27 mouse cellular contexts compared by ENCODE assay signal in the genomic region with DNA sequence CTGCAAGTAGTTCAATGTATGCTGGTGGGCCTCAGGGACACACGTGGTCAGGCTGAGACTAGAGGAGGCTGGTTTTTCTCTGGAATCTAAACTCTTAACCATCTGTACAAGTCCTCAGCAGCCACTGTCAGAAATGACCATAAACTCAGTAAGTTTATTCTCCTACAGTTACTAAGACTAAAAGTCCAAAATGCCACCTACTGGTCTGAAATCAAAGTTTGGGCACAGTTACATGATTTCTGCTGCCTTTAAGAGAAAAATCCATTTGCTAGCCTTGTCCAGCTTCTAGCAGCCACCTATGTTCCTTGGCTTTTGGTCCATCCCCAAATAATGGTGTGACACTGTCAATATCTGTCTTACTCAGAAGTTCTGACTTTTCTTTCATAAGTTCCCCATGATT.
A peak's percentile ranks its signal among the peaks of the same experiment; 100 is the strongest.
DNase-seq lines count a peak whose midpoint lies in the region; ATAC-seq lines count a peak whose summit lies in the region.
"Had no signal": no experiment of that assay in that cellular context is flagged by ENCODE, and none has a peak within 500 bp of the region (broad histone marks: within the 10 kb centered on the region; RNA-seq: fewer than 3 reads in every experiment).

No protein-coding gene starts in this region.

- no peaks in the 10 kb centered on the region for H3K27me3 ChIP-seq in embryonic facial prominence, embryonic 14.5 days (replicated peaks; ENCODE audit: control insufficient read depth, insufficient read depth, low read length)
- H3K27me3 ChIP-seq in embryonic facial prominence, embryonic 10.5 days (replicated peaks; ENCODE audit: low read depth, poor library complexity, severe bottlenecking), result no peaks in the 10 kb centered on the region
- H3K27me3 ChIP-seq in limb, embryonic 12.5 days, result no peaks in the 10 kb centered on the region
- H3K27me3 ChIP-seq in limb, embryonic 10.5 days (ENCODE audit: low read depth, poor library complexity, severe bottlenecking), result no peaks in the 10 kb centered on the region
- H3K27me3 ChIP-seq: liver, embryonic 13.5 days; lung, embryonic 15.5 days; neural tube, embryonic 13.5 days had no signal

- H3K9me3 ChIP-seq in embryonic facial prominence, embryonic 14.5 days (ENCODE audit: control insufficient read depth, low read length), result no peaks in the 10 kb centered on the region
- no peaks in the 10 kb centered on the region for H3K9me3 ChIP-seq in embryonic facial prominence, embryonic 10.5 days
- H3K9me3 ChIP-seq in limb, embryonic 12.5 days, result no peaks in the 10 kb centered on the region
- H3K9me3 ChIP-seq in limb, embryonic 10.5 days (replicated peaks), result no peaks in the 10 kb centered on the region
- H3K9me3 ChIP-seq: hindbrain, embryonic 10.5 days; liver, embryonic 13.5 days; lung, embryonic 15.5 days; neural tube, embryonic 13.5 days had no signal

- ATAC-seq in embryonic facial prominence, embryonic 14.5 days (ENCODE audit: low read depth), result no peak
- no peak for ATAC-seq in limb, embryonic 12.5 days (ENCODE audit: insufficient number of reproducible peaks, insufficient read depth, low FRiP score, low TSS enrichment, low read depth)
- ATAC-seq in CD4-positive, CD25-positive, alpha-beta regulatory T cell, adult 4 months, result no peak
- ATAC-seq: forebrain, postnatal 0 days; hindbrain, embryonic 16.5 days; midbrain, embryonic 16.5 days had no signal

- H3K4me2 ChIP-seq in embryonic facial prominence, embryonic 14.5 days (ENCODE audit: low read depth, low read length), result no peak overlapping the region
- no peak overlapping the region for H3K4me2 ChIP-seq in limb, embryonic 12.5 days
- H3K4me2 ChIP-seq: liver, embryonic 13.5 days; lung, embryonic 15.5 days; midbrain, embryonic 11.5 days; neural tube, embryonic 13.5 days had no signal

- H3K4me1 ChIP-seq in embryonic facial prominence, embryonic 14.5 days (ENCODE audit: control insufficient read depth, insufficient read depth, low read length), result peaks cover 7% of the 10 kb centered on the region; the same call in 1 of the 2 replicates
- H3K4me1 ChIP-seq in embryonic facial prominence, embryonic 10.5 days, result no peaks in the 10 kb centered on the region
- no peaks in the 10 kb centered on the region; the same call in 1 of the 2 replicates for H3K4me1 ChIP-seq in limb, embryonic 12.5 days (replicated peaks)
- H3K4me1 ChIP-seq in limb, embryonic 10.5 days, result no peaks in the 10 kb centered on the region
- H3K4me1 ChIP-seq: hindbrain, embryonic 10.5 days; liver, embryonic 13.5 days; neural tube, embryonic 13.5 days had no signal

- H3K9ac ChIP-seq in embryonic facial prominence, embryonic 14.5 days (ENCODE audit: low read depth, low read length), result no peak overlapping the region
- no peak overlapping the region for H3K9ac ChIP-seq in limb, embryonic 12.5 days (replicated peaks)
- H3K9ac ChIP-seq: forebrain, postnatal 0 days; liver, embryonic 13.5 days; lung, embryonic 15.5 days; neural tube, embryonic 13.5 days had no signal

- peak; percentile 9 for DNase-seq in embryonic facial prominence, embryonic 14.5 days (ENCODE audit: low spot score)
- DNase-seq in embryonic facial prominence, embryonic 10.5 days (ENCODE audit: low spot score), result no peak
- DNase-seq in limb, embryonic 10.5 days (ENCODE audit: low spot score), result no peak
- peak; percentile 34 for DNase-seq in lung, postnatal 36 days
- DNase-seq in lung, postnatal 4 days, result no peak
- no peak for DNase-seq in cerebellum, postnatal 10 days
- DNase-seq: adrenal gland, adult 2 months; adrenal gland, postnatal 36 days; cerebellum, adult 2 months; cerebellum, postnatal 25 days; forebrain, postnatal 0 days; heart, postnatal 14 days; kidney, adult 8-10 months; kidney, postnatal 14 days; liver, embryonic 13.5 days; right cerebral cortex, postnatal 4 days; thymus, adult 2 months; thymus, postnatal 36 days had no signal

- no peak overlapping the region for H3K27ac ChIP-seq in embryonic facial prominence, embryonic 14.5 days (replicated peaks; ENCODE audit: low read depth, low read length)
- no peak overlapping the region for H3K27ac ChIP-seq in embryonic facial prominence, embryonic 10.5 days (replicated peaks)
- 0 out of 2 replicates have a peak overlapping the region, but pooled peaks have one; percentile 5 for H3K27ac ChIP-seq in limb, embryonic 12.5 days
- no peak overlapping the region for H3K27ac ChIP-seq in limb, embryonic 10.5 days
- H3K27ac ChIP-seq: hindbrain, embryonic 10.5 days; left cerebral cortex, adult 2 months; liver, embryonic 13.5 days; lung, embryonic 15.5 days; neural tube, embryonic 13.5 days had no signal

- no peak overlapping the region for H3K4me3 ChIP-seq in embryonic facial prominence, embryonic 14.5 days (ENCODE audit: low read depth, low read length)
- H3K4me3 ChIP-seq in embryonic facial prominence, embryonic 10.5 days, result no peak overlapping the region
- no peak overlapping the region for H3K4me3 ChIP-seq in limb, embryonic 12.5 days (replicated peaks)
- H3K4me3 ChIP-seq in limb, embryonic 10.5 days, result no peak overlapping the region
- H3K4me3 ChIP-seq: hindbrain, embryonic 10.5 days; left cerebral cortex, adult 2 months; liver, embryonic 13.5 days; lung, embryonic 15.5 days; neural tube, embryonic 13.5 days had no signal

- H3K36me3 ChIP-seq in embryonic facial prominence, embryonic 14.5 days (ENCODE audit: control insufficient read depth, insufficient read depth, low read length), result no peaks in the 10 kb centered on the region
- no peaks in the 10 kb centered on the region for H3K36me3 ChIP-seq in embryonic facial prominence, embryonic 10.5 days (replicated peaks)
- no peaks in the 10 kb centered on the region for H3K36me3 ChIP-seq in limb, embryonic 12.5 days
- no peaks in the 10 kb centered on the region for H3K36me3 ChIP-seq in limb, embryonic 10.5 days
- H3K36me3 ChIP-seq: hindbrain, embryonic 10.5 days; liver, embryonic 13.5 days; lung, embryonic 15.5 days; neural tube, embryonic 13.5 days had no signal

- 38% methylated on average over 1 of the region's 1 CpGs for WGBS in embryonic facial prominence, embryonic 14.5 days
- WGBS in embryonic facial prominence, embryonic 10.5 days, result 68% methylated on average over 1 of the region's 1 CpGs
- 36% methylated on average over 1 of the region's 1 CpGs for WGBS in limb, embryonic 12.5 days
- 68% methylated on average over 1 of the region's 1 CpGs for WGBS in limb, embryonic 10.5 days

Comparison
In these comparisons a context has a peak if more than half of its experiments do, and no peak if none do; other contexts are left out.
1. DNase-seq: peak in embryonic facial prominence, embryonic 14.5 days (single experiment) and lung, postnatal 36 days (single experiment); none in embryonic facial prominence, embryonic 10.5 days (single experiment), limb, embryonic 10.5 days (single experiment), lung, postnatal 4 days (0 of 2) and cerebellum, postnatal 10 days (0 of 2).